Mouse (Mus musculus): Measurements from ENCODE around the gene Ctsj.
"Not testable (repeated sequence)": the region's sequence is repeated elsewhere in the genome, so short reads cannot be mapped to it uniquely, and the experiment has no call there.

Gene Ctsj

DNA sequence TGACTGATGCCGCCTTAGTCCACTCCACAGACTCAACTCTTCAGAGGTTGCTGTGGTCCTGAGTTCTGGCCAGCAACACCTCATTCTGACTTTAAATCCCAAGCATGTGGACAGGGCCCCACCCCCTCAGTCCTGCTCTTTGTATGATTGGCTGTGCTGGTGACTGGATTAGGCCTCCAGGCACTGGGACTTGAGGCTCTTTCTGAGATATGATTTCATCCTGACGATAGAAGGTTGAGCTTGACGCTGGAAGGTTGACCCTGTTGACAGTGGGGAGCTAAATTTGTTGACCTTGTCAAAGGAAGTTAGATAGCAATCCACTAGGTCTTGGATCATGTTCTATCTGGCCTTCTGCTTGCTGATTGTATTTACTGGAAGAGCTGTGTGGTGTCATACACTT is at the start of gene Ctsj:
Ctsj (minus strand) TSS at position 101 of the 400 bp plus-strand sequence.
- no peak for DNase-seq (ENCODE audit: low spot score)

DNA sequence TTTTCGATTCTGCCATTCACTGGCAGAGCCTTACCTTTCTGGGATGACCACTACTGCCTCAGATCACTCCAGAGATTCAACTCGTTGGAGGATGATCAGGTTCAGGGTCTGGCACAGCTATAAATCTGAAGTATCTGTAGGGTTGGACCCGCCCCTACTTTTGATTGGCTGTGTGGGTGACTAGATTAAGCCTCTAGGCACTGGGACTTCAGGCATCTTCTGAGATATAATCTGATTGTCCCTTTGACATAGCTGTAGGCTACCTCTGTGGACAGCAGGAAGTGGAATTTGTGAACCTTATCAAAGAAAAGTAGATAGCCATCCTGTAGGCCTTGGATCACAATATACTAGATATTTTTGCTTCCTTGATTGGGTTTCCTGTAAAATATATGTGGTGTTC is 34.8 kb upstream of the Ctsj start, which contains the start of gene Ctsq:
Ctsq (minus strand) TSS at position 101 of the 400 bp plus-strand sequence.
- no peak for DNase-seq (ENCODE audit: low spot score)

- DNase-seq (ENCODE audit: low spot score), result no peak
These were observed 17.0 kb upstream of the Ctsj start for GRCm38 (mm10) chr13:61022785-61023184.

GRCm38 (mm10) chr13:61021844-61022243 is 16.1 kb upstream of the Ctsj start:
- DNase-seq (ENCODE audit: low spot score), result no peak

GRCm38 (mm10) chr13:61010171-61010570 is 4.4 kb upstream of the Ctsj start:
- no peak for DNase-seq (ENCODE audit: low spot score)

DNA sequence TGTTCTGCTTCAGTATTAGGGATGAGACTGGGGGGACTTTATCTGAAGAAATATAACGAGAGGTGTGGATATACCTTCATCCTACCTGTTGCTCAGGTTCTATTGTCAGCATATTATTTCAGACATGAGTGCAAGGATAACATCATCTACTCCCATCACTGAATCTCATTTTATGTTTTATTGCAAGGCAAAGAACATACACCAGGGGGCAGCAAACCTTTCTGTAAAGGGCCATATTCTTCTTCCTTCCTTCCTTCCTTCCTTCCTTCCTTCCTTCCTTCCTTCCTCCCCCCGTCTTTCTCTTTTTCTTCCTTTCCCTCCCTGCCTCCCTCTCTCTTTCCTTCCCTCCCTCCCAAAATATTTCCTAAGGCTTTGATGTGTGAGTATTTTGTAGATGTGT is 8.2 kb downstream of the Ctsj start:
- DNase-seq (ENCODE audit: low spot score), result no peak

GRCm38 (mm10) chr13:60986915-60987314 is 18.8 kb downstream of the Ctsj start:
- DNase-seq (ENCODE audit: low spot score), result not testable (repeated sequence)

GRCm38 (mm10) chr13:60972319-60972718 is 33.4 kb downstream of the Ctsj start:
- DNase-seq (ENCODE audit: low spot score), result not testable (repeated sequence)

DNA sequence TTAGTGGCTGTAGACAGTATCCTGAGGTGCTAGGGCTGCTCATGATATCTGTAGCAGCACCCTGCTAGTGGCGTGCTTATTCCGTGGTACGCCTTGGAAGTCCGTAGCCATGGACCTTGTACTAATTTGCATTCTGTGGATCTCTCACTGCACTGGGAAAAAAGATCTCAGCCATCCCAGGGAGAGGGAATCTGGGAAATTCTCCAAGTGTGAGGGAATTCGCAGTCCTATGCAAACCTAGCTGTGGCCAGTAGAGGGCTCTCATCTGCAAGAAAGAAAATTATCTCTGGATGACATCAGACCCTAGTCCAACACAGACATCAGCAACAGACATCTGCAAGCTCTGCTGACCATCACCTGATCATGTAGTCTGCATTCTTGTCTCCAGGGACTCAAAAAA is 41.8 kb downstream of the Ctsj start:
- DNase-seq (ENCODE audit: low spot score), result not testable (repeated sequence)

DNA sequence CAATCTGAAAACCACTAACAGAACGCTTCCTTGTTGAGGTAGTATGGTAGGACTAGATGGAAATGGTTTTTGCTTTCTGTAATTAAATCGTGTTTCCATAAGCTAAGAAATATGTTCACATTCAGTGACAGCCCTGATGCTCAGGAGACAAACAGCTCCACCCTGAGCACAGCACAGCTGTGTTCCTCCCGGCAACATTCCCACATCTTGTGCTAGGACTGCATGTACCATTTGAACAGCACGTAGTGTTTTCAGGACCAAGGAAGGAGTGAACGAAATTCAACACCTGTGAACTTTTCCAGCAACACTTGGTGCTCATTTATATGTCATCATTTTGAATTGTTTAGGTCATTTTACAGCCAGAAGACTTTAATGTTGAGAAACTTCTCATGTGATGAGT is 44.1 kb downstream of the Ctsj start:
- DNase-seq (ENCODE audit: low spot score), result no peak
